Mouse (Mus musculus): ENCODE measurements around the gene Pidd1. TPM values are rescaled to one million over a fixed set of nuclear protein-coding genes. Genes with fewer than 3 reads are reported as not detected.

Gene Pidd1
- polyA plus RNA-seq, 1 experiment from 2014 or later: 14.1 TPM

GRCm38 (mm10) chr7:141464603-141465201 lies 20.9 kb upstream of the Pidd1 start:
- H3K4me3 ChIP-seq (ENCODE audit: low read length): peak overlapping the region; percentile 18
- H3K4me2 ChIP-seq (replicated peaks; ENCODE audit: low read depth, low read length): peak overlapping the region; percentile 42
- H3K4me1 ChIP-seq (ENCODE audit: control insufficient read depth, insufficient read depth, low read length): peaks cover 49% of the 10 kb centered on the region
- peak overlapping the region; percentile 42 for H3K9ac ChIP-seq (ENCODE audit: low read depth, low read length)
- no peaks in the 10 kb centered on the region for H3K9me3 ChIP-seq (ENCODE audit: control insufficient read depth, low read length)
- H3K27me3 ChIP-seq (ENCODE audit: control insufficient read depth, insufficient read depth, low read length): peaks cover 51% of the 10 kb centered on the region
- no peak overlapping the region for H3K27ac ChIP-seq (ENCODE audit: low read depth, low read length)
- no peak for ATAC-seq (ENCODE audit: low FRiP score, low TSS enrichment)
- peaks cover 5% of the 10 kb centered on the region; the same call in 1 of the 2 replicates for H3K36me3 ChIP-seq (ENCODE audit: control insufficient read depth, insufficient read depth, low read length)
- 6% methylated on average over 38 of the region's 38 CpGs for WGBS

GRCm38 (mm10) chr7:141463824-141464602 lies 20.2 kb upstream of the Pidd1 start:
- ATAC-seq (ENCODE audit: low FRiP score, low TSS enrichment): no peak
- peak overlapping the region; percentile 18 for H3K4me3 ChIP-seq (ENCODE audit: low read length)
- H3K36me3 ChIP-seq (ENCODE audit: control insufficient read depth, insufficient read depth, low read length): no peaks in the 10 kb centered on the region; the same call in 1 of the 2 replicates
- H3K4me2 ChIP-seq (replicated peaks; ENCODE audit: low read depth, low read length): peak overlapping the region; percentile 42
- no peak overlapping the region for H3K27ac ChIP-seq (ENCODE audit: low read depth, low read length)
- peaks cover 42% of the 10 kb centered on the region for H3K4me1 ChIP-seq (ENCODE audit: control insufficient read depth, insufficient read depth, low read length)
- H3K9me3 ChIP-seq (ENCODE audit: control insufficient read depth, low read length): no peaks in the 10 kb centered on the region
- H3K27me3 ChIP-seq (ENCODE audit: control insufficient read depth, insufficient read depth, low read length): peaks cover 51% of the 10 kb centered on the region
- 28% methylated on average over 12 of the region's 12 CpGs for WGBS
- peak overlapping the region; percentile 42; the same call in 1 of the 2 replicates for H3K9ac ChIP-seq (ENCODE audit: low read depth, low read length)

GRCm38 (mm10) chr7:141462333-141462821 lies 18.6 kb upstream of the Pidd1 start:
- Histone ChIP-seq H3K4me2 (replicated peaks; ENCODE audit: low read depth, low read length) (peak overlapping the region; percentile 91), H3K4me3 (ENCODE audit: low read length) (peak overlapping the region; percentile 50), H3K36me3 (ENCODE audit: control insufficient read depth, insufficient read depth, low read length) (no peaks in the 10 kb centered on the region; the same call in 1 of the 2 replicates), H3K9ac (ENCODE audit: low read depth, low read length) (peak overlapping the region; percentile 65), H3K9me3 (ENCODE audit: control insufficient read depth, low read length) (no peaks in the 10 kb centered on the region), H3K27ac (ENCODE audit: low read depth, low read length) (no peak overlapping the region), H3K4me1 (ENCODE audit: control insufficient read depth, insufficient read depth, low read length) (peaks cover 32% of the 10 kb centered on the region), H3K27me3 (ENCODE audit: control insufficient read depth, insufficient read depth, low read length) (peaks cover 51% of the 10 kb centered on the region)
- no peak for ATAC-seq (ENCODE audit: low FRiP score, low TSS enrichment)
- 9% methylated on average over 5 of the region's 5 CpGs for WGBS

- Histone ChIP-seq H3K36me3 (ENCODE audit: control insufficient read depth, insufficient read depth, low read length) (no peaks in the 10 kb centered on the region; the same call in 1 of the 2 replicates), H3K4me3 (ENCODE audit: low read length) (peak overlapping the region; percentile 50), H3K27me3 (ENCODE audit: control insufficient read depth, insufficient read depth, low read length) (peaks cover 50% of the 10 kb centered on the region), H3K9me3 (ENCODE audit: control insufficient read depth, low read length) (no peaks in the 10 kb centered on the region), H3K4me2 (replicated peaks; ENCODE audit: low read depth, low read length) (peak overlapping the region; percentile 91), H3K4me1 (ENCODE audit: control insufficient read depth, insufficient read depth, low read length) (peaks cover 29% of the 10 kb centered on the region), H3K9ac (ENCODE audit: low read depth, low read length) (peak overlapping the region; percentile 65), H3K27ac (ENCODE audit: low read depth, low read length) (no peak overlapping the region)
- 2% methylated on average over 58 of the region's 59 CpGs for WGBS
- no peak for ATAC-seq (ENCODE audit: low FRiP score, low TSS enrichment)
Measured at GRCm38 (mm10) chr7:141461521-141462332, 17.9 kb upstream of the Pidd1 start.

- no peaks in the 10 kb centered on the region; the same call in 1 of the 2 replicates for H3K36me3 ChIP-seq (ENCODE audit: control insufficient read depth, insufficient read depth, low read length)
- H3K27me3 ChIP-seq (ENCODE audit: control insufficient read depth, insufficient read depth, low read length): peaks cover 46% of the 10 kb centered on the region
- H3K9me3 ChIP-seq (ENCODE audit: control insufficient read depth, low read length): no peaks in the 10 kb centered on the region
- peak within 1 kb of the TSS; percentile 50 for H3K4me3 ChIP-seq (ENCODE audit: low read length)
- no peak for ATAC-seq (ENCODE audit: low FRiP score, low TSS enrichment)
- WGBS: 70% methylated on average over 15 of the region's 15 CpGs
- H3K9ac ChIP-seq (ENCODE audit: low read depth, low read length): peak within 1 kb of the TSS; percentile 65
- peak within 1 kb of the TSS; percentile 91 for H3K4me2 ChIP-seq (replicated peaks; ENCODE audit: low read depth, low read length)
- peaks cover 33% of the 10 kb centered on the region for H3K4me1 ChIP-seq (ENCODE audit: control insufficient read depth, insufficient read depth, low read length)
- H3K27ac ChIP-seq (ENCODE audit: low read depth, low read length): no peak within 1 kb of the TSS
Measured at GRCm38 (mm10) chr7:141460391-141461113, 16.7 kb upstream of the Pidd1 start, which contains the start of gene Cracr2b. TSS of gene Cracr2b (plus strand) at chr7:141461094.

- Histone ChIP-seq H3K4me1 (ENCODE audit: control insufficient read depth, insufficient read depth, low read length) (peaks cover 27% of the 10 kb centered on the region), H3K27ac (ENCODE audit: low read depth, low read length) (no peak overlapping the region)
- no peak for ATAC-seq (ENCODE audit: low FRiP score, low TSS enrichment)
Measured at GRCm38 (mm10) chr7:141460001-141460390, 16.2 kb upstream of the Pidd1 start.

GRCm38 (mm10) chr7:141459301-141459711 lies 15.5 kb upstream of the Pidd1 start:
- ATAC-seq (ENCODE audit: low FRiP score, low TSS enrichment): no peak
- Histone ChIP-seq H3K27ac (ENCODE audit: low read depth, low read length) (no peak overlapping the region), H3K9me3 (ENCODE audit: control insufficient read depth, low read length) (no peaks in the 10 kb centered on the region), H3K27me3 (ENCODE audit: control insufficient read depth, insufficient read depth, low read length) (peaks cover 37% of the 10 kb centered on the region), H3K36me3 (ENCODE audit: control insufficient read depth, insufficient read depth, low read length) (no peaks in the 10 kb centered on the region; the same call in 1 of the 2 replicates), H3K4me3 (ENCODE audit: low read length) (no peak overlapping the region), H3K9ac (ENCODE audit: low read depth, low read length) (no peak overlapping the region), H3K4me1 (ENCODE audit: control insufficient read depth, insufficient read depth, low read length) (peaks cover 24% of the 10 kb centered on the region), H3K4me2 (replicated peaks; ENCODE audit: low read depth, low read length) (no peak overlapping the region)
- 91% methylated on average over 17 of the region's 17 CpGs for WGBS

More at GRCm38 (mm10) chr7:141460001-141460390, 16.2 kb upstream of the Pidd1 start:
- 64% methylated on average over 5 of the region's 5 CpGs for WGBS
- Histone ChIP-seq H3K4me3 (ENCODE audit: low read length) (no peak overlapping the region), H3K27me3 (ENCODE audit: control insufficient read depth, insufficient read depth, low read length) (peaks cover 42% of the 10 kb centered on the region), H3K4me2 (replicated peaks; ENCODE audit: low read depth, low read length) (no peak overlapping the region), H3K9me3 (ENCODE audit: control insufficient read depth, low read length) (no peaks in the 10 kb centered on the region), H3K9ac (ENCODE audit: low read depth, low read length) (no peak overlapping the region), H3K36me3 (ENCODE audit: control insufficient read depth, insufficient read depth, low read length) (no peaks in the 10 kb centered on the region; the same call in 1 of the 2 replicates)

GRCm38 (mm10) chr7:141458661-141459060 lies 14.8 kb upstream of the Pidd1 start:
- H3K4me1 ChIP-seq (ENCODE audit: control insufficient read depth, insufficient read depth, low read length): peaks cover 23% of the 10 kb centered on the region
- no peak overlapping the region for H3K27ac ChIP-seq (ENCODE audit: low read depth, low read length)
- no peak overlapping the region for H3K4me3 ChIP-seq (ENCODE audit: low read length)
- no peak overlapping the region for H3K4me2 ChIP-seq (replicated peaks; ENCODE audit: low read depth, low read length)
- H3K27me3 ChIP-seq (ENCODE audit: control insufficient read depth, insufficient read depth, low read length): peaks cover 30% of the 10 kb centered on the region
- H3K36me3 ChIP-seq (ENCODE audit: control insufficient read depth, insufficient read depth, low read length): no peaks in the 10 kb centered on the region; the same call in 1 of the 2 replicates
- no peak overlapping the region for H3K9ac ChIP-seq (ENCODE audit: low read depth, low read length)
- 92% methylated on average over 11 of the region's 11 CpGs for WGBS
- H3K9me3 ChIP-seq (ENCODE audit: control insufficient read depth, low read length): no peaks in the 10 kb centered on the region
- no peak for ATAC-seq (ENCODE audit: low FRiP score, low TSS enrichment)

Data from kidney, embryonic 14.5 days (tissue).